Mouse (Mus musculus) spleen, adult 18-20 months (tissue): Measurements from ENCODE around the gene Ctsk.

Experiments
- DNase-seq, 2 experiments: peaks; one replicate each; pipeline ENCODE4 v3.0.0; 2022; ENCODE audit warnings: mixed read lengths in 2 of 2

Gene Ctsk

DNA sequence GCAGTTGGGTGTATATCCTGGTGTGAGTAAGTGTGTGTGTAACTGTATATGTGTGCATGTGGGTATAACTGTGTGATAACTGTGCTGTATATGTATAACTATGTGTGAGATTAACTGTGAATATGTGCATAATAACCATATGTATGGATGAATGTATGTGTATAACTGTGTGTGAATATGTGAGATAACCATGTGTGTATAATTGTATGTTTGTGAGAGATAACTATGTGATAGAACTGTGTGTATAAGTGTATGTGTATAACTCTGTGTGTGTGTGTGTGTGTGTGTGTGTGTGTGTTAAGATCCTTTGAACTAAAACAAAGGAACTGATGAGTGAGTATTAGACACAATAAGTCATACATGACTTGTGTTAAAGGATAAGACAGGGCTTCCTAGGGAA, 27.1 kb downstream of the Ctsk start:
- DNase-seq, result no peak

DNA sequence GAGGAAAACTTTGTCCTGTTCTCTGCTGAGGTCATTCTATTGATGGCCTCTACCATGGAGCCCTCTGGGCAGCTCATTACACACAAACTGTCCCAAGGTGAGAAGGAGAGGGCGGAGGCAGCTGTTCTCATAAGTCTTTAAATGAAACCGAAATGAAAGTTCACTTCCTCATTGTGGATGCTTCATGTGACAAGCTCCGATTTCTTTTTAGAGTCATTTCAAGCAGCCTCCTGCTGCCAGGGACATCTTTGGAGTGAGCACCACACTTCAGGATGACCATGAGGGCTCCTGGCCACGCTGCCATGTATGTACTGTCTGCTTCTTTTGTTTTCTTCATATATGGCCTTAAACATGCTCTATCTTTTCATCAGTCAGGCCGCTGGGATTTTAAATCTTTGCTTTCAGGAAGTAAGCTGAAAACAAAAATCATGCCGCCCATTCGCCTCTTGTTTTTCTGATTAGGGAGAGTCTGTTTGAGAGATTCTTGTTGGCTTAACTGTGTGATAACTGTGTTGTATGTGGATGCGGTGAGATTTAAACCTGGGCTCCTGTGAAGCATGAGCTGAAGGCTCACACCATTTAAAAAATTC, 27.7 kb downstream of the Ctsk start, which contains the start of gene Ctss:
Ctss (plus strand) TSS at position 165 of the 590 bp plus-strand sequence.
- DNase-seq, result peak in 1 of 2 experiments; percentile 57

DNA sequence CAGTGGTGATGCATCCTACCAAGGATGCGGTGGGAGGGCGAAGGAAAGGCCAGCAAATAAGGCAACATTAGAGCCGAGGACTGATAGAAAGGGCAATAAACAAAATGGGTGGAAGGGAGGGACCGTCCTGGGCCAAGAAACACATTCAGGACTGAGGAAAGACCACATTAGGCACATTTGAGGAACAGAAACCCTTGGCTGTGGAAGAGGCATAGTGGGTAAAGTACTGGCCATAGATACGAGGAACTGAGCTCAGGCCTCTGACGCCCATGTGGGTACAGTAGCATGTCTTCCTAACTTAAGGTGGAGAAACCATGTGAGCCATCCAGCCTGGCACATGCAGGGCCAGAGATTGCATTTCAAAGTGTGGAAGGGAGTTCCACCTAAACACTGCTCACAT, 30.8 kb downstream of the Ctsk start:
- DNase-seq, result no peak

DNA sequence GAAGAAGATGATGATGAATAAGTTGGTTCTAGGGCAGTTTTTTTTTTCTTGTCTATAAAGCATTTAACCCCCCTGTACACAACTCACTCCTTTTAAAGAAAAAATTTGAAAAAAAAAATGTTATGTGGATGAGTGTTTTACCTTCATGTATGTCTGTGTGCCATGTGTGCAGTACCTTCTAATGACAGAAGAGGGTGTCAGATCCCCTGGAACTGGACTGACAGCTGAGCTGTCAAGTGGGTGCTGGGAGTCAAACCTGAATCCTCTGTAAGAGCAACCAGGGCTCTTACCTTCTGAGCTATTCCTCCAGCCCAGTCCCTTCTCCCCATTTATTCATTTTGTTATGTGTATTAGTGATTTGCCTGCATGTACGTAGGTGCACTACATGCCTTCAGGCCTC, 32.0 kb downstream of the Ctsk start:
- DNase-seq, result no peak

DNA sequence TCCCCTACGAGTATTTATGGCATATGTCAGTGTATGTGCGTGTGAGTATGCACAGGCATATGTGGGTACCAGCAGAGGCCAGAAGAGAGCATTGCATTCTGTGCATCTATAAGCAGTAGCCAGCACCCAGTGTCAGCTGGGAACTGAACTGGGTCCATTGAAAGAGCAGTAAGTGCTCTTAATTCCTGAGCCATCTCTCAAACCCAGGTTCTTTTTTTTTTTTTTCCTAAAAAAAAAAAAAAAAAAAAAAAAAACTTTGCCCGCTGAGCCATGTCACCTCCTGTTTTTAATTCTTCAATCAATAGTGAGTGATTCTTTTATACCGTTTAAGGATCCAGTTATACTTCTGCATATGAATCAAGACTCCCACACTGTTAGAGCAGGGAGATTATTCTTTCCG, 34.3 kb downstream of the Ctsk start:
- DNase-seq, result no peak

GRCm38 (mm10) chr3:95534927-95535326, 35.9 kb downstream of the Ctsk start:
- DNase-seq, result no peak

DNA sequence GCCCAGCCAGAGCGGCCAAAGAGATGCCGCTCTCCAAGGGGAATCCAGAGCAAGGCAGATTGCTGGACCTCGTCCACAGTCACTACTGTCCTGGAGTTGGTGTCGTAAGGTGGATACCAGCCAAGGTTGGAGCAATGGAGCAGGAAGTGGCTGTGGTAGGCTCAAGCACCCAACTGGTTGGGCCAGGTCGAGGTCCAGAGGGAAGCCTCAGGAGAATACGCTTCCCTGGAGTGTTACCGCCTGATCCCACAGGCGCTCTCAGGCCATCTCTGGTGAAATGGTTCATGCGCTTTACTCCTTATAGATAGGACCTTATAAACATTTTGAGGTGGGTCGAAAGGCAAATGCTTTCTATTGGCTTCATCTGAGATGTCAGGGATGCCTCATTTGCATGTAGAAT, 39.9 kb downstream of the Ctsk start:
- no peak for DNase-seq

GRCm38 (mm10) chr3:95539837-95540236, 40.8 kb downstream of the Ctsk start:
- DNase-seq, result no peak

DNA sequence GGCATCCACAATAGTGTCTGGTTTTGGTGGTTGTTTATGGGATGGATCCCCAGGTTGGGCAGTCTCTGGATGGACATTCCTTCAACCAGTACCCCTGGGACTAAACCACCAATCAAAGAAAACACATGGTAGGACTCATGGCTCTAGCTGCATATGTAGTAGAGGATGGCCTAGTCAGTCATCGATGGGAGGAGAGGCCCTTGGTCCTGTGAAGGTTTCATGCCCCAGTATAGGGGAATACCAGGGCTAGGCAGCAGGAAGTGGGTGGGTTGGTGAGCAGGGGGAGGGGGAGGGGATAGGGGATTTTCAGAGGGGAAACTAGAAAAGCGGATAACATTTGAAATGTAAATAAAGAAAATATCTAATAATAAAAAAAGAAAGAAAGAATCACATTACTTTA, 42.1 kb downstream of the Ctsk start:
- DNase-seq, result peak in 1 of 2 experiments; percentile 30

DNA sequence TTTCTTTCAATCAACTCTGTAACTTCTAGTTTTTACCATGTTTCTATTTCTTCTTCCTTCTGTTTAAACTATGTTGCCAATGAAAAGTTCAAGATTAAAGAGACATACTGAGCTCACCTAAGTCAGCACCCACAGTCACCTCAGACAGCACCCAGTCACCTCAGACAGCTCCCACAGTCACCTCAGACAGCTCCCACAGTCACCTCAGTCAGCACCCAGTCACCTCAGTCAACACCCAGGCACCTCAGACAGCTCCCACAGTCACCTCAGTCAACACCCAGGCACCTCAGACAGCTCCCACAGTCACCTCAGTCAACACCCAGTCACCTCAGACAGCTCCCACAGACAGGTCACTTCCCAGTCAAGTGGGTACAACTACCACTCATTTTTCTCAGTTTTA, 43.1 kb downstream of the Ctsk start:
- no peak for DNase-seq

GRCm38 (mm10) chr3:95542981-95543380, 43.9 kb downstream of the Ctsk start:
- no peak for DNase-seq

DNA sequence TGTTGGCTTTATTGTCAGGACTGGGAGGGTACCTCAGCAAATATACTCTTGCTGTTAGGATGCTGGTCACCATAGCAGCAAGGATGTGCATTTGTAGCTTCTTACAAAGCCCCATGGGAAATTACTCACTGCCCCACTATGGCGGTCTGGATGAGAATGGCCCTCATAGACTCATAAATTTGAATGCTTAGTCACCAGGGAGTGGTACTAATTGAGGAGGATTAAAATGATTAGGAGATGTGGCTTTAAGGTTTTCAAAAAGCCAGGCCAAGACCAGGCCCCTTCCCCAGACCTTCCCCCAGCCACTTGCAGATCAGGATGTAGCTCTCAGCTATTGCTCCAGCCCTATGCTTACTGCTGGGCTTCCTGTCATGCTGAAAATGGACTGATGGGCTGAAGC, 51.1 kb downstream of the Ctsk start:
- no peak for DNase-seq

DNA sequence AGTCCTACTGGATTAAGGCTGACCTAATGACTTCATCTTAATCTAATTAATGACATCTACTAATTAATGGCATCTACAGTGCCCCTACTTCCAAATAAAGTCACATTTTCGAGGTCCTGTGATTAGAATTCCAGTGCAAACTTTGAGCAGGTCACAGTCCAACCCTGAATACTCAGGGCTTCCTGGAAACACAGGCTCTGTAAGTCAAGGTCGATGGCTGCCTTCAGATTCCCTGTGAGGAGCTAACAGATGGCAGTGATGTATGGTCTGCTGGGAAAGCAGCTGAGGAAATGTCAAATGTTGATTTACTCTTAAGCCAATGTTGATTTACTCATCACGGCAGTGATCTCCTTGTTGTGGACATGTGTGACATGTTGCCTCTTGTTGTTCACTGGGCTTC, 54.9 kb downstream of the Ctsk start:
- no peak for DNase-seq
